Mouse (Mus musculus) erythroblast, adult 5-6 weeks (primary cell): ENCODE results near the gene Dnajc14. TPM values are rescaled to one million over a fixed set of nuclear protein-coding genes. Genes with fewer than 3 reads are reported as not detected.
A peak's percentile ranks its signal among the peaks of the same experiment; 100 is the strongest.

Experiments used
- ATAC-seq: replicated peaks from 2 replicates; pipeline ENCODE4 v1.8.0; 2016; ENCODE audit warnings: moderate number of reproducible peaks, mild to moderate bottlenecking, moderate TSS enrichment, inconsistent platforms; ENCODE audit not compliant: poor library complexity, low FRiP score, severe bottlenecking
- total RNA-seq, 2 experiments: library from RNA; stranded (forward) in 1 of 2; stranded (reverse) in 1 of 2; fragments of 150-400 nt in 1 of 2; fragments of 200-764, 138-1000 nt in 1 of 2; gene quantifications; 2 replicates each; pipeline versions ENCODE4 v1.2.3 to v1.2.4; 2015 to 2017; ENCODE audit warnings: low replicate concordance in 2 of 2

Dnajc14 gene
- total RNA-seq (2015; ENCODE audit: low replicate concordance) = 16.5 and 17.6 TPM in 2 replicates
- total RNA-seq (2017; ENCODE audit: low replicate concordance) = 9.5 and 9.6 TPM in 2 replicates

GRCm38 (mm10) chr10:128803771-128804270, at the start of gene Dnajc14:
Gene Dnajc14, plus strand, starts transcription at chr10:128804062.
- no peak for ATAC-seq

- ATAC-seq = no peak
Observed at GRCm38 (mm10) chr10:128772895-128773294, 31.0 kb upstream of the Dnajc14 start.

- no peak for ATAC-seq
Observed at GRCm38 (mm10) chr10:128773685-128774084, 30.2 kb upstream of the Dnajc14 start.

GRCm38 (mm10) chr10:128778441-128778840, 25.4 kb upstream of the Dnajc14 start:
- ATAC-seq = no peak

GRCm38 (mm10) chr10:128779011-128779795, 24.7 kb upstream of the Dnajc14 start:
- ATAC-seq = peak; percentile 78

GRCm38 (mm10) chr10:128780200-128780599, 23.7 kb upstream of the Dnajc14 start:
- ATAC-seq = no peak

GRCm38 (mm10) chr10:128790398-128791124, 13.3 kb upstream of the Dnajc14 start, which contains the start of gene Mmp19:
Gene Mmp19, plus strand, starts transcription at chr10:128790910.
- no peak for ATAC-seq

- ATAC-seq = no peak
Observed at GRCm38 (mm10) chr10:128792041-128792440, 11.8 kb upstream of the Dnajc14 start.

GRCm38 (mm10) chr10:128793258-128793657, 10.6 kb upstream of the Dnajc14 start:
- no peak for ATAC-seq

GRCm38 (mm10) chr10:128794391-128794790, 9.5 kb upstream of the Dnajc14 start:
- ATAC-seq = no peak

- no peak for ATAC-seq
Observed at GRCm38 (mm10) chr10:128795581-128795980, 8.3 kb upstream of the Dnajc14 start.

GRCm38 (mm10) chr10:128798676-128799075, 5.2 kb upstream of the Dnajc14 start:
- ATAC-seq = no peak

- no peak for ATAC-seq
Observed at GRCm38 (mm10) chr10:128801981-128802495, 1.8 kb upstream of the Dnajc14 start.

- ATAC-seq = no peak
Observed at GRCm38 (mm10) chr10:128802956-128803355, 906 bp upstream of the Dnajc14 start.

GRCm38 (mm10) chr10:128803361-128803760, 501 bp upstream of the Dnajc14 start:
- no peak for ATAC-seq

- no peak; the same call in 1 of the 2 replicates for ATAC-seq
Observed at GRCm38 (mm10) chr10:128804271-128805091, 619 bp downstream of the Dnajc14 start, which contains the start of gene Tmem198b. Gene Tmem198b, minus strand, starts transcription at chr10:128804370.

- ATAC-seq = peak; percentile 92
Observed at GRCm38 (mm10) chr10:128805092-128806000, 1.5 kb downstream of the Dnajc14 start.

GRCm38 (mm10) chr10:128806086-128806485, 2.2 kb downstream of the Dnajc14 start:
- no peak for ATAC-seq
